Mouse (Mus musculus): ENCODE results near the gene Ccdc9. TPM values are rescaled to one million over a fixed set of nuclear protein-coding genes. Genes with fewer than 3 reads are reported as not detected.

Ccdc9 gene
- polyA plus RNA-seq, 1 experiment = 66.0 TPM

GRCm38 (mm10) chr7:16314221-16314775 is 27.7 kb upstream of the Ccdc9 start:
- Histone ChIP-seq H3K4me1 (ENCODE audit: control insufficient read depth, insufficient read depth, low read length) (0 out of 2 replicates have a peak, but pooled peaks cover 3% of the 10 kb centered on the region), H3K4me3 (ENCODE audit: insufficient read depth, low read length) (peak overlapping the region; percentile 16; the same call in 1 of the 2 replicates), H3K27ac (ENCODE audit: insufficient read depth, low read length) (peak overlapping the region; percentile 63)
- TF ChIP-seq POLR2A (IDR thresholded peaks at IDR 0.05; ENCODE audit: low read depth, low read length) (no peak), CTCF (IDR thresholded peaks at IDR 0.05; ENCODE audit: borderline replicate concordance, insufficient read depth, low read length) (no peak)

- peaks cover 8% of the 10 kb centered on the region for H3K4me1 ChIP-seq (ENCODE audit: control insufficient read depth, insufficient read depth, low read length)
- H3K27ac ChIP-seq (ENCODE audit: insufficient read depth, low read length) = peak overlapping the region; percentile 98
- TF ChIP-seq POLR2A (IDR thresholded peaks at IDR 0.05; ENCODE audit: low read depth, low read length) (peak; percentile 94), CTCF (IDR thresholded peaks at IDR 0.05; ENCODE audit: borderline replicate concordance, insufficient read depth, low read length) (no peak)
- peak overlapping the region; percentile 74 for H3K4me3 ChIP-seq (ENCODE audit: insufficient read depth, low read length)
These were observed 27.1 kb upstream of the Ccdc9 start for GRCm38 (mm10) chr7:16313481-16314220.

GRCm38 (mm10) chr7:16312672-16313311 is 26.2 kb upstream of the Ccdc9 start:
- peaks cover 13% of the 10 kb centered on the region for H3K4me1 ChIP-seq (ENCODE audit: control insufficient read depth, insufficient read depth, low read length)
- H3K4me3 ChIP-seq (ENCODE audit: insufficient read depth, low read length) = peak overlapping the region; percentile 74
- no peak for TF ChIP-seq CTCF (IDR thresholded peaks at IDR 0.05; ENCODE audit: borderline replicate concordance, insufficient read depth, low read length)
- peak; percentile 67 for TF ChIP-seq POLR2A (IDR thresholded peaks at IDR 0.05; ENCODE audit: low read depth, low read length)
- peak overlapping the region; percentile 98 for H3K27ac ChIP-seq (ENCODE audit: insufficient read depth, low read length)

- H3K27ac ChIP-seq (ENCODE audit: insufficient read depth, low read length) = peak overlapping the region; percentile 98
- TF ChIP-seq CTCF (IDR thresholded peaks at IDR 0.05; ENCODE audit: borderline replicate concordance, insufficient read depth, low read length) (no peak), POLR2A (IDR thresholded peaks at IDR 0.05; ENCODE audit: low read depth, low read length) (no peak; the same call in 1 of the 2 replicates)
- H3K4me3 ChIP-seq (ENCODE audit: insufficient read depth, low read length) = peak overlapping the region; percentile 74
- peaks cover 13% of the 10 kb centered on the region for H3K4me1 ChIP-seq (ENCODE audit: control insufficient read depth, insufficient read depth, low read length)
These were observed 25.5 kb upstream of the Ccdc9 start for GRCm38 (mm10) chr7:16312011-16312671.

GRCm38 (mm10) chr7:16311453-16312004 is 24.9 kb upstream of the Ccdc9 start:
- Histone ChIP-seq H3K27ac (ENCODE audit: insufficient read depth, low read length) (peak overlapping the region; percentile 98), H3K4me1 (ENCODE audit: control insufficient read depth, insufficient read depth, low read length) (peaks cover 13% of the 10 kb centered on the region), H3K4me3 (ENCODE audit: insufficient read depth, low read length) (peak overlapping the region; percentile 74)
- TF ChIP-seq POLR2A (IDR thresholded peaks at IDR 0.05; ENCODE audit: low read depth, low read length) (peak; percentile 47), CTCF (IDR thresholded peaks at IDR 0.05; ENCODE audit: borderline replicate concordance, insufficient read depth, low read length) (no peak)

- Histone ChIP-seq H3K4me1 (ENCODE audit: control insufficient read depth, insufficient read depth, low read length) (peaks cover 13% of the 10 kb centered on the region), H3K4me3 (ENCODE audit: insufficient read depth, low read length) (peak overlapping the region; percentile 74), H3K27ac (ENCODE audit: insufficient read depth, low read length) (peak overlapping the region; percentile 98)
- TF ChIP-seq POLR2A (IDR thresholded peaks at IDR 0.05; ENCODE audit: low read depth, low read length) (peak; percentile 26), CTCF (IDR thresholded peaks at IDR 0.05; ENCODE audit: borderline replicate concordance, insufficient read depth, low read length) (no peak)
These were observed 24.2 kb upstream of the Ccdc9 start for GRCm38 (mm10) chr7:16310521-16311452.

- Histone ChIP-seq H3K27ac (ENCODE audit: insufficient read depth, low read length) (peak overlapping the region; percentile 98), H3K4me1 (ENCODE audit: control insufficient read depth, insufficient read depth, low read length) (peaks cover 13% of the 10 kb centered on the region), H3K4me3 (ENCODE audit: insufficient read depth, low read length) (peak overlapping the region; percentile 74)
- TF ChIP-seq POLR2A (IDR thresholded peaks at IDR 0.05; ENCODE audit: low read depth, low read length) (no peak; the same call in 1 of the 2 replicates), CTCF (IDR thresholded peaks at IDR 0.05; ENCODE audit: borderline replicate concordance, insufficient read depth, low read length) (no peak)
These were observed 23.5 kb upstream of the Ccdc9 start for GRCm38 (mm10) chr7:16310020-16310520.

- Histone ChIP-seq H3K27ac (ENCODE audit: insufficient read depth, low read length) (peak overlapping the region; percentile 91), H3K4me1 (ENCODE audit: control insufficient read depth, insufficient read depth, low read length) (peaks cover 13% of the 10 kb centered on the region), H3K4me3 (ENCODE audit: insufficient read depth, low read length) (peak overlapping the region; percentile 74)
- TF ChIP-seq CTCF (IDR thresholded peaks at IDR 0.05; ENCODE audit: borderline replicate concordance, insufficient read depth, low read length) (no peak), POLR2A (IDR thresholded peaks at IDR 0.05; ENCODE audit: low read depth, low read length) (peak; percentile 46)
These were observed 22.9 kb upstream of the Ccdc9 start for GRCm38 (mm10) chr7:16309318-16310019.
